Mouse (Mus musculus) liver, embryonic 16.5 days (tissue): ENCODE measurements around the gene Slc35f3. TPM values are rescaled to one million over a fixed set of nuclear protein-coding genes. Genes with fewer than 3 reads are reported as not detected.
A peak's percentile ranks its signal among the peaks of the same experiment; 100 is the strongest.
"Not testable (repeated sequence)": the region's sequence is repeated elsewhere in the genome, so short reads cannot be mapped to it uniquely, and the experiment has no call there.

Experiments
- ATAC-seq: fragments of 200-750 bp; cut with Nextera tagmentation; 2 replicates; pipeline ENCODE4 v1.8.0; 2017; ENCODE audit warnings: low read depth, mild to moderate bottlenecking, moderate number of reproducible peaks, moderate library complexity
- H3K27ac ChIP-seq: fragments of 300-500 bp; sonication (generic); 2 replicates; pipeline ENCODE4 v1.5.1; 2014; ENCODE audit warnings: mild to moderate bottlenecking, low read length
- H3K27me3 ChIP-seq: fragments of 300-500 bp; sonication (generic); 2 replicates; pipeline ENCODE4 v1.6.1; 2014; ENCODE audit warnings: low read depth, low read length, mixed read lengths; ENCODE audit not compliant: control insufficient read depth, insufficient read depth
- H3K36me3 ChIP-seq: fragments of 300-500 bp; sonication (generic); 2 replicates; pipeline ENCODE4 v1.6.1; 2014; ENCODE audit warnings: mild to moderate bottlenecking; ENCODE audit not compliant: control insufficient read depth, insufficient read depth
- H3K4me1 ChIP-seq: fragments of 300-500 bp; sonication (generic); 2 replicates; pipeline ENCODE4 v1.6.1; 2014; ENCODE audit warnings: low read depth, low read length, mixed read lengths; ENCODE audit not compliant: control insufficient read depth
- H3K4me2 ChIP-seq: fragments of 300-500 bp; sonication (generic); 2 replicates; pipeline ENCODE4 v1.6.1; 2014; ENCODE audit warnings: low read depth, low read length, mixed read lengths
- H3K4me3 ChIP-seq: fragments of 300-500 bp; sonication (generic); 2 replicates; pipeline ENCODE4 v1.5.1; 2014; ENCODE audit warnings: low read depth, mild to moderate bottlenecking, low read length
- H3K9ac ChIP-seq: fragments of 300-500 bp; sonication (generic); 2 replicates; pipeline ENCODE4 v1.6.1; 2014; ENCODE audit warnings: low read depth, low read length
- H3K9me3 ChIP-seq: fragments of 300-500 bp; sonication (generic); replicated peaks from 2 replicates; pipeline ENCODE4 v1.6.1; 2016; ENCODE audit warnings: low read length; ENCODE audit not compliant: control insufficient read depth
- WGBS: fragments of 180-500 bp; shearing (Covaris S2); extraction: QIAGEN DNeasy Blood & Tissue Kit; methylation state at CpG from one replicate; pipeline ENCODE4 v1.1.7; 2014; ENCODE audit not compliant: insufficient replicate concordance; 5-methylcytosine and 5-hydroxymethylcytosine counted together
- polyA plus RNA-seq: library from polyadenylated mRNA; unstranded; fragments of >200 nt; fragmentation: Nextera tagmentation; extraction: Ambion mirVana; gene quantifications from 2 replicates; pipeline ENCODE4 v1.2.1, GENCODE M21; 2015

Gene Slc35f3
- polyA plus RNA-seq, 1 experiment from 2014 or later = not detected

GRCm38 (mm10) chr8:126398349-126398748 lies 100.0 kb downstream of the Slc35f3 start:
- ATAC-seq = no peak
- no peaks in the 10 kb centered on the region for H3K4me1 ChIP-seq
- no peak overlapping the region for H3K9ac ChIP-seq
- H3K4me3 ChIP-seq = no peak overlapping the region
- H3K4me2 ChIP-seq = no peak overlapping the region
- no peaks in the 10 kb centered on the region for H3K27me3 ChIP-seq
- H3K27ac ChIP-seq = no peak overlapping the region
- 56% methylated on average over 3 of the region's 3 CpGs for WGBS
- H3K36me3 ChIP-seq = no peaks in the 10 kb centered on the region
- no peaks in the 10 kb centered on the region for H3K9me3 ChIP-seq

- not testable (repeated sequence) for ATAC-seq, H3K4me3 ChIP-seq, H3K9ac ChIP-seq, H3K4me1 ChIP-seq, H3K27ac ChIP-seq, H3K27me3 ChIP-seq, H3K9me3 ChIP-seq, H3K4me2 ChIP-seq, H3K36me3 ChIP-seq
Observed at GRCm38 (mm10) chr8:126404550-126404949, 106.2 kb downstream of the Slc35f3 start.

- Histone ChIP-seq H3K9me3 (no peaks in the 10 kb centered on the region), H3K4me1 (no peaks in the 10 kb centered on the region), H3K4me2 (no peak overlapping the region), H3K9ac (no peak overlapping the region), H3K36me3 (no peaks in the 10 kb centered on the region), H3K27me3 (no peaks in the 10 kb centered on the region), H3K27ac (no peak overlapping the region), H3K4me3 (no peak overlapping the region)
- ATAC-seq = no peak
- 49% methylated on average over 4 of the region's 4 CpGs for WGBS
Observed at GRCm38 (mm10) chr8:126405030-126405429, 106.7 kb downstream of the Slc35f3 start.

GRCm38 (mm10) chr8:126420834-126421233 lies 122.5 kb downstream of the Slc35f3 start:
- peaks cover 2% of the 10 kb centered on the region; the same call in 1 of the 2 replicates for H3K36me3 ChIP-seq
- H3K27ac ChIP-seq = no peak overlapping the region
- H3K27me3 ChIP-seq = no peaks in the 10 kb centered on the region
- H3K9ac ChIP-seq = no peak overlapping the region
- H3K9me3 ChIP-seq = no peaks in the 10 kb centered on the region
- H3K4me3 ChIP-seq = no peak overlapping the region
- no peak overlapping the region for H3K4me2 ChIP-seq
- WGBS = 59% methylated on average over 3 of the region's 3 CpGs
- H3K4me1 ChIP-seq = peaks cover 12% of the 10 kb centered on the region
- no peak for ATAC-seq

- Histone ChIP-seq H3K4me3 (peak within 1 kb of the TSS; percentile 91), H3K4me2 (peak within 1 kb of the TSS; percentile 95), H3K36me3 (peaks cover 14% of the 10 kb centered on the region), H3K4me1 (peaks cover 12% of the 10 kb centered on the region), H3K9ac (peak within 1 kb of the TSS; percentile 87), H3K27me3 (no peaks in the 10 kb centered on the region), H3K9me3 (no peaks in the 10 kb centered on the region), H3K27ac (peak within 1 kb of the TSS; percentile 82)
- under 1% methylated on average over 61 of the region's 61 CpGs for WGBS
- ATAC-seq = peak; percentile 97
Observed at GRCm38 (mm10) chr8:126422174-126422919, 124.0 kb downstream of the Slc35f3 start, which contains the start of gene Coa6. Gene Coa6 (plus strand): TSS chr8:126422515.

- H3K9me3 ChIP-seq = no peaks in the 10 kb centered on the region
- 7% methylated on average over 9 of the region's 9 CpGs for WGBS
- H3K27me3 ChIP-seq = no peaks in the 10 kb centered on the region
- peak overlapping the region; percentile 82 for H3K27ac ChIP-seq
- peak overlapping the region; percentile 87 for H3K9ac ChIP-seq
- ATAC-seq = peak; percentile 5; the same call in 1 of the 2 replicates
- H3K4me1 ChIP-seq = peaks cover 12% of the 10 kb centered on the region
- H3K36me3 ChIP-seq = peaks cover 18% of the 10 kb centered on the region
- H3K4me2 ChIP-seq = peak overlapping the region; percentile 95
- peak overlapping the region; percentile 91 for H3K4me3 ChIP-seq
Observed at GRCm38 (mm10) chr8:126422920-126423300, 124.6 kb downstream of the Slc35f3 start.

- no peak for ATAC-seq
- H3K4me2 ChIP-seq = no peak overlapping the region
- WGBS = 63% methylated on average over 4 of the region's 4 CpGs
- H3K9me3 ChIP-seq = no peaks in the 10 kb centered on the region
- H3K27me3 ChIP-seq = no peaks in the 10 kb centered on the region
- H3K4me3 ChIP-seq = no peak overlapping the region
- peaks cover 23% of the 10 kb centered on the region for H3K36me3 ChIP-seq
- H3K9ac ChIP-seq = no peak overlapping the region
- peak overlapping the region; percentile 41 for H3K27ac ChIP-seq
- H3K4me1 ChIP-seq = peaks cover 12% of the 10 kb centered on the region
Observed at GRCm38 (mm10) chr8:126424163-126424562, 125.8 kb downstream of the Slc35f3 start.

GRCm38 (mm10) chr8:126424946-126425345 lies 126.6 kb downstream of the Slc35f3 start:
- no peak overlapping the region; the same call in 1 of the 2 replicates for H3K27ac ChIP-seq

GRCm38 (mm10) chr8:126429635-126430034 lies 131.3 kb downstream of the Slc35f3 start:
- WGBS = 79% methylated on average over 5 of the region's 5 CpGs
- no peak for ATAC-seq
- no peaks in the 10 kb centered on the region for H3K4me1 ChIP-seq
- no peak overlapping the region for H3K9ac ChIP-seq
- H3K4me2 ChIP-seq = no peak overlapping the region
- no peak overlapping the region for H3K4me3 ChIP-seq
- no peaks in the 10 kb centered on the region for H3K9me3 ChIP-seq
- H3K27me3 ChIP-seq = no peaks in the 10 kb centered on the region
- no peak overlapping the region for H3K27ac ChIP-seq
- peaks cover 25% of the 10 kb centered on the region for H3K36me3 ChIP-seq

More at GRCm38 (mm10) chr8:126424946-126425345, 126.6 kb downstream of the Slc35f3 start:
- WGBS = 48% methylated on average over 1 of the region's 1 CpGs
- H3K9me3 ChIP-seq = no peaks in the 10 kb centered on the region
- ATAC-seq = no peak
- no peak overlapping the region for H3K4me3 ChIP-seq
- H3K36me3 ChIP-seq = peaks cover 23% of the 10 kb centered on the region
- H3K4me2 ChIP-seq = no peak overlapping the region
- no peaks in the 10 kb centered on the region for H3K27me3 ChIP-seq
- H3K9ac ChIP-seq = no peak overlapping the region
- H3K4me1 ChIP-seq = peaks cover 12% of the 10 kb centered on the region
